Mouse (Mus musculus): ENCODE data around the gene Kcnh7. TPM values are rescaled to one million over a fixed set of nuclear protein-coding genes. Genes with fewer than 3 reads are reported as not detected.

Kcnh7 gene
- polyA plus RNA-seq, 1 experiment: 3.1 TPM

DNA sequence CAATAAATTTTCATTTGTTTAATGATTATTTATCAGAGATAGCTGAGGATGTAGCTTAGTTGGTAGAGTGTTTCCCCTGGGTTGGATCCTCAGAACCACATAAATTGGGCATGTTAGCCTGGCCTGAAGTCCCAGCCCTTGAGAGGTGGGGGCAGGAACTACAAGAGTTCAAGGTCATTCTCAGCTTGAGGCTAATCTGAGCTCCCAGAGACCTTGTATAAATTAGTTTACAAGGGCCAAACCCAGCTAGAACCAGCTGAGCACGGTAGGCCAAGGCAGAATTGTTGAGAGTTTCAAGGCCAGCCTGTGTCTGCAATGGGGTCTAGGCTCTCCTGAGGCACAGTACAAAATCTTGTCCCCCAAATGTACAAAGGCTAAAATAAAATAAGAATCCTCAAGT lies 518.6 kb downstream of the Kcnh7 start:
- no peak for DNase-seq
- TF ChIP-seq POLR2A (IDR thresholded peaks at IDR 0.05; ENCODE audit: borderline replicate concordance, insufficient read depth, low read length) (no peak), CTCF (IDR thresholded peaks at IDR 0.05; ENCODE audit: borderline replicate concordance, insufficient read depth, low read depth, low read length) (no peak)
- no peak overlapping the region for H3K4me3 ChIP-seq (replicated peaks; ENCODE audit: insufficient read depth, low read depth, low read length)
- H3K27me3 ChIP-seq (ENCODE audit: control insufficient read depth, insufficient read depth, low read length): no peaks in the 10 kb centered on the region
- no peaks in the 10 kb centered on the region for H3K4me1 ChIP-seq (ENCODE audit: control insufficient read depth, insufficient read depth, low read length)
- WGBS: 73% methylated on average over 1 of the region's 1 CpGs
- H3K27ac ChIP-seq (ENCODE audit: insufficient read depth, low read length): no peak overlapping the region

DNA sequence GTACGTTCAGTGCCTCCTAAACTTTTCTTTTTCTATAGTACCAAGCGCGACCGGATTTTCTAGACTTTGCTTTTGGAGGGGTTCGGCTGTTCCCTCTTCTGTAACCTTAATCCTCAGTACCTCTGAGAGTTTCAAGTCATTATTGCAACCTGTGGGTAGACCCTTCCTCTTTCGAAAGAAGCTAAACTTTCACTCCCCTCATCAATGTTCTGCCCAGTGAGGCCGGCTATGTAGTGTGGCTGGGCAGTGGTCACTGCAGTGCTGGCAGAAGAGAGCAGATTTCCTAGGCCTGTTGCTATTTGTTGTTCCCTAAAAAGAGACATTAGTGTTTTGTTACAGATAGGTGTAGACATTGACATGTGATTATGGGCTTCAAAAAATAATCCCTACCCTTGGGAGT lies 519.2 kb downstream of the Kcnh7 start:
- Histone ChIP-seq H3K27ac (ENCODE audit: insufficient read depth, low read length) (no peak overlapping the region), H3K4me1 (ENCODE audit: control insufficient read depth, insufficient read depth, low read length) (no peaks in the 10 kb centered on the region), H3K4me3 (replicated peaks; ENCODE audit: insufficient read depth, low read depth, low read length) (no peak overlapping the region), H3K27me3 (ENCODE audit: control insufficient read depth, insufficient read depth, low read length) (no peaks in the 10 kb centered on the region)
- DNase-seq: no peak
- 82% methylated on average over 7 of the region's 7 CpGs for WGBS
- TF ChIP-seq CTCF (IDR thresholded peaks at IDR 0.05; ENCODE audit: borderline replicate concordance, insufficient read depth, low read depth, low read length) (no peak), POLR2A (IDR thresholded peaks at IDR 0.05; ENCODE audit: borderline replicate concordance, insufficient read depth, low read length) (no peak)

GRCm38 (mm10) chr2:62664135-62664670 lies 519.9 kb downstream of the Kcnh7 start, which contains the start of gene Gca:
Gca (plus strand) TSS chr2:62664285.
- 0 out of 2 replicates have a peak, but pooled peaks have one; percentile 15 for TF ChIP-seq POLR2A (IDR thresholded peaks at IDR 0.05; ENCODE audit: borderline replicate concordance, insufficient read depth, low read length)
- no peak for TF ChIP-seq CTCF (IDR thresholded peaks at IDR 0.05; ENCODE audit: borderline replicate concordance, insufficient read depth, low read depth, low read length)
- WGBS: 1% methylated on average over 43 of the region's 43 CpGs
- no peaks in the 10 kb centered on the region for H3K27me3 ChIP-seq (ENCODE audit: control insufficient read depth, insufficient read depth, low read length)
- no peak within 1 kb of the TSS for H3K27ac ChIP-seq (ENCODE audit: insufficient read depth, low read length)
- no peaks in the 10 kb centered on the region for H3K4me1 ChIP-seq (ENCODE audit: control insufficient read depth, insufficient read depth, low read length)
- peak; percentile 73 to 78 for DNase-seq
- peak within 1 kb of the TSS; percentile 65 for H3K4me3 ChIP-seq (replicated peaks; ENCODE audit: insufficient read depth, low read depth, low read length)

DNA sequence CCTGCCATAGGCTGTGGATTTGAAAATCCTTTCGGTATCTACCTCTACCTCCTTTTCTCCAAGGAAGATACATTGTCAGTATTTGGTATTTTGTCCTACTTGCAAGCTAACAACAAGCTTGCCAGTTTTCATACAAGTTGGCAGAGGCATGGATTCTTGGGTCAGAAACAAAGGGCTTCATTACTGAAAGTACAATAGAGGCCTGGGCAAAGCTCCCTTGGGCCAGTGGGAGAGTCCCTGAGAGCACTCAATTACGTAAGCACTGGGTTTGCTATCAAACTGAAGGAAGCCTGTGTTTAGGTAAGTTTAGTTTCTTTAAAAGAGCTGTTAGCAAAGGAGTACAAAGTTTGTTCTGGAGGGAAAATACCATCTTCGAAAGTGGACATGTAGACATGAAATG lies 521.5 kb downstream of the Kcnh7 start:
- WGBS: 86% methylated on average over 3 of the region's 3 CpGs
- H3K27ac ChIP-seq (ENCODE audit: insufficient read depth, low read length): no peak overlapping the region
- H3K4me3 ChIP-seq (replicated peaks; ENCODE audit: insufficient read depth, low read depth, low read length): no peak overlapping the region
- H3K27me3 ChIP-seq (ENCODE audit: control insufficient read depth, insufficient read depth, low read length): no peaks in the 10 kb centered on the region; the same call in 1 of the 2 replicates
- peak in 1 of 2 experiments; percentile 12 for DNase-seq
- H3K4me1 ChIP-seq (ENCODE audit: control insufficient read depth, insufficient read depth, low read length): no peaks in the 10 kb centered on the region
- TF ChIP-seq POLR2A (IDR thresholded peaks at IDR 0.05; ENCODE audit: borderline replicate concordance, insufficient read depth, low read length) (no peak), CTCF (IDR thresholded peaks at IDR 0.05; ENCODE audit: borderline replicate concordance, insufficient read depth, low read depth, low read length) (no peak)

- H3K27ac ChIP-seq (ENCODE audit: insufficient read depth, low read length): no peak overlapping the region
- no peaks in the 10 kb centered on the region; the same call in 1 of the 2 replicates for H3K27me3 ChIP-seq (ENCODE audit: control insufficient read depth, insufficient read depth, low read length)
- DNase-seq: no peak
- WGBS: 59% methylated on average over 6 of the region's 6 CpGs
- TF ChIP-seq POLR2A (IDR thresholded peaks at IDR 0.05; ENCODE audit: borderline replicate concordance, insufficient read depth, low read length): no peak
- no peak for TF ChIP-seq CTCF (IDR thresholded peaks at IDR 0.05; ENCODE audit: borderline replicate concordance, insufficient read depth, low read depth, low read length)
- H3K4me3 ChIP-seq (replicated peaks; ENCODE audit: insufficient read depth, low read depth, low read length): no peak overlapping the region
- H3K4me1 ChIP-seq (ENCODE audit: control insufficient read depth, insufficient read depth, low read length): no peaks in the 10 kb centered on the region
Observed at GRCm38 (mm10) chr2:62660565-62660964, 523.5 kb downstream of the Kcnh7 start.

DNA sequence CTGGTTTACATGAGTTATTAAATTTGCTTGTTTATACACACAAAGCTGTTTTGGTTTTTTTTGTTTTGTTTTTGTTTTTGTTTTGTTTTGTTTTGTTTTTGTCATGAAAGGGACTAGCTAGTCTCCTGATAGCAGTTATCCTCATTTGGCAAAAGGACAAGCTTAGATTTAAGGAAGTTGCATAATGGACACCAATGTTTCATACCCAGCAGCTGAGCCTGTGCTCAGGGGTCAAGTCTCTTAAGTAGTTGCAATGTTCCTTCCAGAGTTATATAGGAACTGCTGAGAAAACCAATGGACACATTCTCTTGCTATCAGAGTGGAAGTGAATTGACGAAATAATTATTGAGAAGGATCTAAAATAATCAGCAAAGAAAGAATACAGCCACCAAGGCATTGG lies 528.0 kb downstream of the Kcnh7 start:
- no peak for TF ChIP-seq POLR2A (IDR thresholded peaks at IDR 0.05; ENCODE audit: borderline replicate concordance, insufficient read depth, low read length)
- no peak for TF ChIP-seq CTCF (IDR thresholded peaks at IDR 0.05; ENCODE audit: borderline replicate concordance, insufficient read depth, low read depth, low read length)
- Histone ChIP-seq H3K4me1 (ENCODE audit: control insufficient read depth, insufficient read depth, low read length) (no peaks in the 10 kb centered on the region), H3K27ac (ENCODE audit: insufficient read depth, low read length) (no peak overlapping the region), H3K4me3 (replicated peaks; ENCODE audit: insufficient read depth, low read depth, low read length) (no peak overlapping the region), H3K27me3 (ENCODE audit: control insufficient read depth, insufficient read depth, low read length) (no peaks in the 10 kb centered on the region; the same call in 1 of the 2 replicates)
- 86% methylated on average over 1 of the region's 1 CpGs for WGBS
- DNase-seq: no peak

DNA sequence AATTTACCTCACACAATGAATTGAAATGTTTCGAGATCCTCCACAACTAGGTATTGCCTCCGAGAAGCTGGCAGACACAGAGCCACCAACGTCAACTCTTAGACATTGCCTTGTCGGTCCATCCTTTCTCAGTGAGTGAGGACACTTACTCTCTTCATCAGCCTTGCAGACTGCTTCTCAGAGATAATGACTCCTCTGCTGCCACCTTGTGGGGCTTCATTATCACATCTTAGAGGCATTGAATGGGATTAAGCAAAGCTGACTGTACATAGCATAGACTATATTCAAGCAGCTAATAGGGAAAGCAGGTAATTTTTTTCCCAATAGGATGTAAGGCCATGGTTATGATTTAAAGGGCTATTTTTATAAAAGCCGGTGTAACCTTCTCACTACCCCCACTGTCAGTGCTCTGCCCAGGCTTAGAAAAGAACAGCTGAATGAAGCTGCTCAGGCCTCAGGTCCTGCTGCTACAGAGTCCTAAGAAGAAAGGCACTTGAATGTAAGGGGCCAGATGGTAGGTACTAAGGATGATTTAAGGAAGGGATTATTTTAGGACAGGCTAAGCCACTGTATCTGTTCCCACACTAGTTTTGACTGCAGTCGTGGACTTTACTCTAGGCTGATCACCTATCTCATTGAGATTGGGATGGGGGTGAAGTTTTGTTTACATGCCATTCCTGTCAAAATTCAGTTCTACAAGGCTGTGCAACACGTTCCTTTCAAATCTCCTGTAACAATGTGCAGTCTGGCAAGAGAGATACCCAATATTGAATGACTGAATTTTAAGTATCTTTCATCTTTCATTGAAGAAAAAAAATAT lies 529.4 kb downstream of the Kcnh7 start:
- Histone ChIP-seq H3K27me3 (ENCODE audit: control insufficient read depth, insufficient read depth, low read length) (no peaks in the 10 kb centered on the region; the same call in 1 of the 2 replicates), H3K4me3 (replicated peaks; ENCODE audit: insufficient read depth, low read depth, low read length) (no peak overlapping the region), H3K27ac (ENCODE audit: insufficient read depth, low read length) (no peak overlapping the region), H3K4me1 (ENCODE audit: control insufficient read depth, insufficient read depth, low read length) (no peaks in the 10 kb centered on the region)
- TF ChIP-seq POLR2A (IDR thresholded peaks at IDR 0.05; ENCODE audit: borderline replicate concordance, insufficient read depth, low read length): no peak
- TF ChIP-seq CTCF (IDR thresholded peaks at IDR 0.05; ENCODE audit: borderline replicate concordance, insufficient read depth, low read depth, low read length): peak; percentile 36; the same call in 1 of the 2 replicates
- WGBS: 39% methylated on average over 7 of the region's 7 CpGs
- peak; percentile 26 to 33 for DNase-seq

GRCm38 (mm10) chr2:62652466-62652865 lies 531.6 kb downstream of the Kcnh7 start:
- no peak for TF ChIP-seq CTCF (IDR thresholded peaks at IDR 0.05; ENCODE audit: borderline replicate concordance, insufficient read depth, low read depth, low read length)
- no peak for TF ChIP-seq POLR2A (IDR thresholded peaks at IDR 0.05; ENCODE audit: borderline replicate concordance, insufficient read depth, low read length)
- no peaks in the 10 kb centered on the region for H3K4me1 ChIP-seq (ENCODE audit: control insufficient read depth, insufficient read depth, low read length)
- no peak overlapping the region for H3K4me3 ChIP-seq (replicated peaks; ENCODE audit: insufficient read depth, low read depth, low read length)
- DNase-seq: no peak
- no peak overlapping the region for H3K27ac ChIP-seq (ENCODE audit: insufficient read depth, low read length)
- 92% methylated on average over 4 of the region's 4 CpGs for WGBS
- H3K27me3 ChIP-seq (ENCODE audit: control insufficient read depth, insufficient read depth, low read length): no peaks in the 10 kb centered on the region

Data from cerebellum, adult 2 months (tissue).